Mouse (Mus musculus) hindbrain, postnatal 0 days (tissue): Measurements from ENCODE around the gene Ptov1. TPM values are rescaled to one million over a fixed set of nuclear protein-coding genes. Genes with fewer than 3 reads are reported as not detected.

Experiments
- ATAC-seq: fragments of 200-750 bp; cut with Nextera tagmentation; 2 replicates; pipeline ENCODE4 v1.8.0; 2017; ENCODE audit warnings: mild to moderate bottlenecking, moderate TSS enrichment, moderate library complexity
- DNase-seq: peaks from one replicate; pipeline ENCODE4 v3.0.0-alpha.2; 2015; ENCODE audit warnings: low spot score
- H3K27ac ChIP-seq: fragments of 300-500 bp; sonication (generic); 2 replicates; pipeline ENCODE4 v1.5.1; 2014; ENCODE audit warnings: mild to moderate bottlenecking
- H3K27me3 ChIP-seq: fragments of 300-500 bp; sonication (generic); 2 replicates; pipeline ENCODE4 v1.6.1; 2014; ENCODE audit warnings: low read length, mixed read lengths; ENCODE audit not compliant: insufficient read depth
- H3K36me3 ChIP-seq: fragments of 300-500 bp; sonication (generic); 2 replicates; pipeline ENCODE4 v1.6.1; 2014; ENCODE audit warnings: low read length, mixed read lengths; ENCODE audit not compliant: insufficient read depth
- H3K4me1 ChIP-seq: fragments of 300-500 bp; sonication (generic); 2 replicates; pipeline ENCODE4 v1.6.1; 2014; ENCODE audit warnings: antibody characterized with exemption, low read length, mixed read lengths; ENCODE audit not compliant: insufficient read depth
- H3K4me2 ChIP-seq: fragments of 300-500 bp; sonication (generic); 2 replicates; pipeline ENCODE4 v1.6.1; 2014; ENCODE audit warnings: low read depth, mild to moderate bottlenecking, low read length, moderate library complexity, mixed read lengths
- H3K4me3 ChIP-seq: fragments of 300-500 bp; sonication (generic); 2 replicates; pipeline ENCODE4 v1.5.1; 2014; ENCODE audit warnings: low read length
- H3K9ac ChIP-seq: fragments of 300-500 bp; sonication (generic); replicated peaks from 2 replicates; pipeline ENCODE4 v1.6.1; 2014; ENCODE audit warnings: mild to moderate bottlenecking, low read length, moderate library complexity, mixed read lengths
- H3K9me3 ChIP-seq: fragments of 300-500 bp; sonication (generic); 2 replicates; pipeline ENCODE4 v1.6.1; 2016; ENCODE audit warnings: low read length, mixed read lengths
- CTCF ChIP-seq: IDR thresholded peaks from 2 replicates; pipeline ENCODE4 v1.5.1; 2016; ENCODE audit warnings: antibody characterized with exemption, control low read depth, low read depth
- WGBS: fragments of 180-500 bp; shearing (Covaris S2); extraction: QIAGEN DNeasy Blood & Tissue Kit; methylation state at CpG from one replicate; pipeline ENCODE4 v1.1.7; 2014; 5-methylcytosine and 5-hydroxymethylcytosine counted together
- polyA plus RNA-seq: library from polyadenylated mRNA; unstranded; fragments of >200 nt; fragmentation: Nextera tagmentation; extraction: Ambion mirVana; gene quantifications from 2 replicates; pipeline ENCODE4 v1.2.1, GENCODE M21; 2015
- total RNA-seq: library from RNA; depleted of rRNA; stranded (reverse); fragments of >200 nt; gene quantifications from 2 replicates; pipeline ENCODE4 v1.2.3, GENCODE M21; 2014

Ptov1 gene
- total and polyA plus RNA-seq, 2 experiments from 2014 or later = 438 to 597 TPM

DNA sequence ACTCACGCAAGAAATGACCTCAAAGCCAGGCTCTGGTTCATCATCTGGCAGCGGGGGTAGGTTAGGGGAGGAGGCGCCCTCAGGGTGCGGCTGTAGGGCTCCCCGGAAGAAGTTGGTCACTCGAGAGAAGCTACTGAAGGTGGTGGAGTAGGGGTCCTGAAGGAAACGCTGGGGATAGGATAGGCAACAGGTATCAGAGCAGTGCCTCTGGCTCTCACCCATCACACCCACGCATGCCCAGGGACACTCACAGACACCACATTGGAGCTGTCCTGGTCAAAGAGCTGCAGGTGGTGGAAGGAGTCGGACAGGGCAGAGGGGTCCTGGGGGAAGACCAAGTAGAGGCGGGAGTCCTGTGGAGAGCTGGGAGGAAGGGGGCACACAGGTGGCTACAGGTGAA is 24.6 kb downstream of the Ptov1 start:
- Histone ChIP-seq H3K9me3 (no peaks in the 10 kb centered on the region), H3K4me1 (peaks cover 7% of the 10 kb centered on the region; the same call in 1 of the 2 replicates), H3K36me3 (peaks cover 47% of the 10 kb centered on the region), H3K4me3 (no peak overlapping the region), H3K27me3 (no peaks in the 10 kb centered on the region), H3K4me2 (no peak overlapping the region), H3K9ac (no peak overlapping the region), H3K27ac (no peak overlapping the region)
- WGBS = 92% methylated on average over 10 of the region's 10 CpGs
- DNase-seq = no peak
- no peak for ATAC-seq
- no peak for TF ChIP-seq CTCF

DNA sequence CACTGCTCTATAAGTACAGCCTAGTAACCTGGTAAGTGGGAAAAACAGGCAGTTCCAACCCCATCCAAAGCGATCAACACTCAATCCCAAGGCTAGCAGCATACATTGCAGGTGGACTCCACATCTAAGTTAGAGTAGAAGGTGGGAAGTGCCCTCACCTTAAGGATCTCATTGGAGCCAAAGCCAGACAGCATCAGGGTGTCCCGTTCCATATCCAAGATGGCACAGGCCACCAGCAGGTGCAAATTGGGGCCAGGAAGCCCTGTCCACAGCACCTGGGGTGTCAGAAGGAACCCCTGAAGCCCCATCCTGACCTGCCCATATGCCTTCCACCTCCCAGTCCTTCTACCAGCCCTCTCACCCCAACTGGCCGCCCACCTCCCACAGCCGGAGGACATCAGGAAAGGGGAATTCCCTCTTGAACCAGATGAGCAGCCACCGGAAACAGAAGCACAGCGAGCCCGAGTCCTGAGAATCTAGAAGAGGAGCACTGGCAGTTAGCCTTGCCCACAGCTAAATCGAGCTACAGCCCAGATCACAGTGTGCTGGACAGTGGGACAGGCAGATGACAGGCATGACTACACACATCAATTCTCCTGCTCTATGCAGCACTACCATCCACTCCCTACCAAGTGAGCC is 27.6 kb downstream of the Ptov1 start:
- no peak for TF ChIP-seq CTCF
- Histone ChIP-seq H3K27ac (no peak overlapping the region), H3K4me3 (no peak overlapping the region), H3K4me2 (no peak overlapping the region), H3K27me3 (no peaks in the 10 kb centered on the region), H3K4me1 (peaks cover 9% of the 10 kb centered on the region; the same call in 1 of the 2 replicates), H3K9ac (no peak overlapping the region), H3K36me3 (peaks cover 47% of the 10 kb centered on the region), H3K9me3 (no peaks in the 10 kb centered on the region)
- DNase-seq (no peak), ATAC-seq (no peak)
- WGBS = 91% methylated on average over 8 of the region's 8 CpGs

GRCm38 (mm10) chr7:44840426-44840825 is 29.2 kb downstream of the Ptov1 start:
- H3K4me1 ChIP-seq = peaks cover 9% of the 10 kb centered on the region; the same call in 1 of the 2 replicates
- H3K9me3 ChIP-seq = no peaks in the 10 kb centered on the region
- TF ChIP-seq CTCF = no peak
- WGBS = 64% methylated on average over 14 of the region's 14 CpGs
- H3K9ac ChIP-seq = no peak overlapping the region
- H3K4me3 ChIP-seq = no peak overlapping the region; the same call in 1 of the 2 replicates
- H3K27me3 ChIP-seq = no peaks in the 10 kb centered on the region
- peak overlapping the region; percentile 54 for H3K4me2 ChIP-seq
- peaks cover 38% of the 10 kb centered on the region for H3K36me3 ChIP-seq
- DNase-seq = no peak
- H3K27ac ChIP-seq = no peak overlapping the region
- no peak; the same call in 1 of the 2 replicates for ATAC-seq

- H3K4me2 ChIP-seq = peak overlapping the region; percentile 54
- peaks cover 9% of the 10 kb centered on the region; the same call in 1 of the 2 replicates for H3K4me1 ChIP-seq
- peaks cover 31% of the 10 kb centered on the region for H3K36me3 ChIP-seq
- peak; percentile 69 for DNase-seq
- H3K27me3 ChIP-seq = no peaks in the 10 kb centered on the region
- WGBS = 2% methylated on average over 56 of the region's 58 CpGs
- H3K27ac ChIP-seq = peak overlapping the region; percentile 42; the same call in 1 of the 2 replicates
- peak overlapping the region; percentile 45; the same call in 1 of the 2 replicates for H3K9ac ChIP-seq
- H3K9me3 ChIP-seq = no peaks in the 10 kb centered on the region
- peak overlapping the region; percentile 26 for H3K4me3 ChIP-seq
- no peak for TF ChIP-seq CTCF
- peak; percentile 72 for ATAC-seq
Measured at GRCm38 (mm10) chr7:44839491-44840191, 29.9 kb downstream of the Ptov1 start.

DNA sequence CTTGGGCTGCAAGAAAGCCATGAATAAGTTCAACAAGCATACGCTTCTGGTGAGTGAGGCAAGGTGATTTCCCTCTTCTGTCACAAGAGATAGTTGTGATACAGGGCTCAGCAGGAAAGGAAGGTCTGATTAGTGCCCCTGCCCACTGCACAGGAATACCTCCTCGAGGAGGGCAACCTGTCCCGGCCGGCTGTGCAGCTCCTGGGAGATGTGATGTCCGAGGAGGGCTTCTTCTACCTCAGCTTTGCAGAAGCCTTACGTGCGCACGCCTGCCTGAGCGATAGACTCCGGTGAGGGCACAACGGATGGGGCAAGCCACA is 30.5 kb downstream of the Ptov1 start:
- TF ChIP-seq CTCF = no peak
- H3K4me3 ChIP-seq = peak overlapping the region; percentile 26
- H3K36me3 ChIP-seq = peaks cover 26% of the 10 kb centered on the region
- H3K27me3 ChIP-seq = no peaks in the 10 kb centered on the region
- no peaks in the 10 kb centered on the region for H3K9me3 ChIP-seq
- peak overlapping the region; percentile 54 for H3K4me2 ChIP-seq
- H3K9ac ChIP-seq = peak overlapping the region; percentile 45; the same call in 1 of the 2 replicates
- DNase-seq = no peak
- WGBS = 28% methylated on average over 11 of the region's 11 CpGs
- no peak overlapping the region for H3K27ac ChIP-seq
- peaks cover 9% of the 10 kb centered on the region; the same call in 1 of the 2 replicates for H3K4me1 ChIP-seq
- ATAC-seq = no peak

DNA sequence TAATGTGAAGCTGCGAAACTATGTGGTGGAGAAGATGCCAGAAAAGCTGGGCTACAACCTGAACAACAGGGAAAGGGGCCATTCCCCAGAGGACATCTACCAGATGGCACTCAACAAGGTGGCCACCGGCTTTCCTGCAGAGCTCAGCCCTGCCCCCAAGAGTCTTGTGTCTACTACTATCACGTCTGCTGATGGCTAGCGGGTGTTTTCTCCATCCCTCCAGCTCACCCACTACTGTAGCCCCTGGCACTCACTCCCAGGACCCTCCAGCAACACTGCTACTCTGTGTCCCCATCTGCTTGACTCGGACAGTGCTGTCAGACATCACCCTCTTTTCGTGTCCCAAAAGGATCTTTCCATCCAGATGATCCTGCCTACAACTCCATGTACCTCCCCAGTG is 31.5 kb downstream of the Ptov1 start:
- TF ChIP-seq CTCF = no peak
- H3K9me3 ChIP-seq = no peaks in the 10 kb centered on the region
- H3K4me2 ChIP-seq = no peak overlapping the region
- H3K4me1 ChIP-seq = peaks cover 9% of the 10 kb centered on the region; the same call in 1 of the 2 replicates
- H3K4me3 ChIP-seq = no peak overlapping the region
- no peak overlapping the region for H3K27ac ChIP-seq
- WGBS = 81% methylated on average over 6 of the region's 6 CpGs
- DNase-seq (no peak), ATAC-seq (no peak)
- H3K9ac ChIP-seq = no peak overlapping the region
- peaks cover 15% of the 10 kb centered on the region for H3K36me3 ChIP-seq
- H3K27me3 ChIP-seq = no peaks in the 10 kb centered on the region
